Mouse (Mus musculus): ENCODE data around the gene Sema4g.

Gene Sema4g

GRCm38 (mm10) chr19:45048644-45049365 is 59.9 kb downstream of the Sema4g start:
- DNase-seq (ENCODE audit: low spot score in 2 of 2): no peak

GRCm38 (mm10) chr19:45049523-45049922 is 60.6 kb downstream of the Sema4g start:
- DNase-seq (ENCODE audit: low spot score in 2 of 2): no peak

Data from thymus, postnatal 10 days (tissue).